In genomic region chr11:80336351-80336730, GRCm38 (mm10) we compare ENCODE assay signal across 10 mouse cellular contexts. TPM values are rescaled to one million over a fixed set of nuclear protein-coding genes. Genes with fewer than 3 reads are reported as not detected.
DNase-seq lines count a peak whose midpoint lies in the region; ATAC-seq and TF ChIP-seq lines count a peak whose summit lies in the region.
"Had no signal": no experiment of that assay in that cellular context is flagged by ENCODE, and none has a peak within 500 bp of the region (broad histone marks: within the 10 kb centered on the region; RNA-seq: fewer than 3 reads in every experiment).

No protein-coding gene starts in this region.

- H3K27me3 ChIP-seq in Patski = no peaks in the 10 kb centered on the region
- no peaks in the 10 kb centered on the region for H3K27me3 ChIP-seq in midbrain, embryonic 16.5 days (ENCODE audit: control insufficient read depth, insufficient read depth, low read depth, low read length)
- peaks cover 2% of the 10 kb centered on the region; the same call in 1 of the 2 replicates for H3K27me3 ChIP-seq in kidney, embryonic 14.5 days (ENCODE audit: control insufficient read depth, insufficient read depth, low read length)

- no peaks in the 10 kb centered on the region for H3K9me3 ChIP-seq in midbrain, embryonic 16.5 days (replicated peaks; ENCODE audit: control insufficient read depth, low read length, poor library complexity, severe bottlenecking)
- no peaks in the 10 kb centered on the region for H3K9me3 ChIP-seq in kidney, embryonic 14.5 days (ENCODE audit: control insufficient read depth, low read length)

- H3K9ac ChIP-seq in midbrain, embryonic 16.5 days (ENCODE audit: low read depth, low read length) = no peak overlapping the region
- no peak overlapping the region for H3K9ac ChIP-seq in kidney, embryonic 14.5 days (ENCODE audit: low read depth, low read length)
- H3K9ac ChIP-seq: liver, embryonic 14.5 days had no signal

- no peak overlapping the region for H3K4me2 ChIP-seq in midbrain, embryonic 16.5 days (ENCODE audit: low read length)
- no peak overlapping the region for H3K4me2 ChIP-seq in kidney, embryonic 14.5 days (replicated peaks; ENCODE audit: low read depth, low read length)

- 19% methylated on average over 6 of the region's 6 CpGs for WGBS in midbrain, embryonic 16.5 days
- 11% methylated on average over 6 of the region's 6 CpGs for WGBS in kidney, embryonic 14.5 days

- POLR2A ChIA-PET in Patski (lab: Charles Lee) = no interaction called here

- in situ Hi-C loops in Patski (cut with MboI; ENCODE audit: low pct_unique_long_range_greater_than_20kb) = no loop called here

- peak; percentile 50 for DNase-seq in gastrocnemius, adult 2 months
- DNase-seq in gastrocnemius, adult 8-10 months (ENCODE audit: low spot score in 2 of 2) = no peak
- DNase-seq in Patski (ENCODE audit: low read depth, low spot score) = peak; percentile 44
- peak; percentile 18 to 20 for DNase-seq in heart, postnatal 10 days
- no peak for DNase-seq in thymus, postnatal 14 days
- no peak for DNase-seq in kidney, postnatal 10 days

- CTCF ChIA-PET in Patski (lab: Charles Lee) = interaction anchor here (1.0 kb wide), 1 partner anchor 31 kb away, joined by 3 read pairs; no protein-coding TSS in a partner anchor

- ATAC-seq in Patski = peak; percentile 68
- no peak for ATAC-seq in midbrain, embryonic 16.5 days
- ATAC-seq in kidney, embryonic 14.5 days (ENCODE audit: low FRiP score, low TSS enrichment) = no peak

- intact Hi-C loops in gastrocnemius, adult 2 months (cut with DNase I) = no loop called here
- intact Hi-C loops in heart, postnatal 10 days (cut with DNase I) = no loop called here

- no peak for TF ChIP-seq CTCF in gastrocnemius, adult 2 months (IDR thresholded peaks at IDR 0.05)
- TF ChIP-seq CTCF in Patski (IDR thresholded peaks at IDR 0.05) = no peak

- peaks cover 15% of the 10 kb centered on the region for H3K4me1 ChIP-seq in midbrain, embryonic 16.5 days (ENCODE audit: control insufficient read depth, insufficient read depth, low read length)
- no peaks in the 10 kb centered on the region for H3K4me1 ChIP-seq in kidney, embryonic 14.5 days (ENCODE audit: control insufficient read depth, insufficient read depth, low read length)

- H3K27ac ChIP-seq in gastrocnemius, adult 2 months = peak overlapping the region; percentile 63
- H3K27ac ChIP-seq in midbrain, embryonic 16.5 days (ENCODE audit: low read length) = 0 out of 2 replicates have a peak overlapping the region, but pooled peaks have one; percentile 20
- H3K27ac ChIP-seq in kidney, embryonic 14.5 days (ENCODE audit: low read depth, low read length) = no peak overlapping the region
- H3K27ac ChIP-seq: liver, embryonic 14.5 days; macrophage had no signal

- no peaks in the 10 kb centered on the region for H3K36me3 ChIP-seq in midbrain, embryonic 16.5 days (ENCODE audit: control insufficient read depth, insufficient read depth, low read length)
- H3K36me3 ChIP-seq in kidney, embryonic 14.5 days (ENCODE audit: control insufficient read depth, insufficient read depth, low read length) = no peaks in the 10 kb centered on the region

- no peak overlapping the region for H3K4me3 ChIP-seq in gastrocnemius, adult 2 months
- H3K4me3 ChIP-seq in midbrain, embryonic 16.5 days (ENCODE audit: low read depth, low read length) = no peak overlapping the region
- H3K4me3 ChIP-seq in kidney, embryonic 14.5 days (ENCODE audit: low read length) = no peak overlapping the region

RNA-seq across cellular contexts. Expression of gene Rhbdl3, which starts 35.6 kb away (rescaled TPM):
- 1 to 10 TPM; 3.9 to 7.6 TPM for total RNA-seq in gastrocnemius, adult 2 months (2021)
- total RNA-seq in gastrocnemius, adult 8-10 months (2022) = 1 to 10 TPM; 2.8 to 8.4 (median 4.6) TPM
- polyA plus RNA-seq in Patski (2021) = 5.8 TPM
- total RNA-seq in heart, postnatal 10 days (2021) = 1 to 10 TPM; 2.3 to 2.5 TPM
- 4.7 and 5.1 TPM in 2 replicates for polyA plus RNA-seq in midbrain, embryonic 16.5 days (2015; fragmentation: Nextera tagmentation; extraction: Ambion mirVana)
- 1.1 and 1.3 TPM in 2 replicates for polyA plus RNA-seq in kidney, embryonic 14.5 days (2014; fragmentation: Nextera tagmentation; extraction: Ambion mirVana)

RNA-seq across cellular contexts. Expression of gene 5730455P16Rik, which starts 41.5 kb away (rescaled TPM):
- 10 to 100 TPM; 36.4 to 37.9 TPM for total RNA-seq in gastrocnemius, adult 2 months (2021)
- 10 to 100 TPM; 37.6 to 46.1 (median 42.1) TPM for total RNA-seq in gastrocnemius, adult 8-10 months (2022)
- polyA plus RNA-seq in Patski (2021) = 26.3 TPM
- total RNA-seq in heart, postnatal 10 days (2021) = 10 to 100 TPM; 16.9 to 19.1 TPM
- polyA plus RNA-seq in midbrain, embryonic 16.5 days (2015; fragmentation: Nextera tagmentation; extraction: Ambion mirVana) = 38.1 and 39.4 TPM in 2 replicates
- 16.9 and 22.9 TPM in 2 replicates for polyA plus RNA-seq in kidney, embryonic 14.5 days (2014; fragmentation: Nextera tagmentation; extraction: Ambion mirVana)

RNA-seq across cellular contexts. Expression of gene Zfp207, which starts 46.7 kb away (rescaled TPM):
- total RNA-seq in gastrocnemius, adult 2 months (2021) = 10 to 100 TPM; 60.9 to 61.1 TPM
- total RNA-seq in gastrocnemius, adult 8-10 months (2022) = 10 to 100 TPM; 44.1 to 54.0 (median 49.2) TPM
- polyA plus RNA-seq in Patski (2021) = 160 TPM
- total RNA-seq in heart, postnatal 10 days (2021) = 100 to 1,000 TPM in 1 of 2 experiments, 10 to 100 TPM in 1; 93.2 to 116 TPM
- polyA plus RNA-seq in midbrain, embryonic 16.5 days (2015; fragmentation: Nextera tagmentation; extraction: Ambion mirVana) = 190 and 202 TPM in 2 replicates
- 297 and 300 TPM in 2 replicates for polyA plus RNA-seq in kidney, embryonic 14.5 days (2014; fragmentation: Nextera tagmentation; extraction: Ambion mirVana)

Comparison
In these comparisons a context has a peak if more than half of its experiments do, and no peak if none do; other contexts are left out.
1. DNase-seq: peak in gastrocnemius, adult 2 months (single experiment), Patski (single experiment) and heart, postnatal 10 days (2 of 2); none in gastrocnemius, adult 8-10 months (0 of 2), thymus, postnatal 14 days (single experiment) and kidney, postnatal 10 days (single experiment).